Mouse (Mus musculus) adrenal gland, adult 8-10 months (tissue): Measurements from ENCODE around the gene Adss. TPM values are rescaled to one million over a fixed set of nuclear protein-coding genes. Genes with fewer than 3 reads are reported as not detected.
"Not testable (repeated sequence)": the region's sequence is repeated elsewhere in the genome, so short reads cannot be mapped to it uniquely, and the experiment has no call there.

ENCODE experiments used
- DNase-seq: peaks from one replicate; pipeline ENCODE4 v3.0.0; 2022
- total RNA-seq, 4 experiments: library from RNA; stranded (reverse); gene quantifications; 2 replicates each; pipeline ENCODE4 v1.2.4; 2022

Gene Adss
- total RNA-seq, result 10 to 100 TPM; 65.3 to 78.2 (median 73.4) TPM

- peak; percentile 98 for DNase-seq
Measured at GRCm38 (mm10) chr1:177796193-177796939, at the start of gene Adss. TSS of gene Adss (minus strand) at chr1:177796511.

- DNase-seq, result not testable (repeated sequence)
Measured at GRCm38 (mm10) chr1:177845812-177846211, 49.5 kb upstream of the Adss start.

GRCm38 (mm10) chr1:177827776-177828175 is 31.5 kb upstream of the Adss start:
- not testable (repeated sequence) for DNase-seq

GRCm38 (mm10) chr1:177806772-177807171 is 10.5 kb upstream of the Adss start:
- DNase-seq, result not testable (repeated sequence)

DNA sequence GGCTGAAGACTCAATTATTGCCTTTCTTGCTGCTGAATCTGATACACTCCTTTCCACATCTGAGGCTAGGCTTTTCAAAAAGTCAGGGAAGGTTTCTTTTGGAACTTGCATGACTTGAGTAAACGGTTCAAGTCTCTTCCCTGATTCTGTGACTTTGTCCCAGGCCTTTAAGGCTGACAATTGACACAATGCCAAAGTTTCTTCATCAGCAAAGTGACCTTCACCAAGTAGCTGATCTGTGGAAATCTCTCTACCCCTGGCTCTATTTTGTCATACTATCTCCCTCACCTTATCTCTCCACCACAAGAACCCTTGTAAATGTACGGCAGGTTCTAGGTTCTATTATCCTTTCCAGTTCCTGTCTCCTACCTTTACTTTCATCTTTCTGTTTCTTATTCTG is 7.2 kb upstream of the Adss start:
- peak; percentile 19 for DNase-seq

DNA sequence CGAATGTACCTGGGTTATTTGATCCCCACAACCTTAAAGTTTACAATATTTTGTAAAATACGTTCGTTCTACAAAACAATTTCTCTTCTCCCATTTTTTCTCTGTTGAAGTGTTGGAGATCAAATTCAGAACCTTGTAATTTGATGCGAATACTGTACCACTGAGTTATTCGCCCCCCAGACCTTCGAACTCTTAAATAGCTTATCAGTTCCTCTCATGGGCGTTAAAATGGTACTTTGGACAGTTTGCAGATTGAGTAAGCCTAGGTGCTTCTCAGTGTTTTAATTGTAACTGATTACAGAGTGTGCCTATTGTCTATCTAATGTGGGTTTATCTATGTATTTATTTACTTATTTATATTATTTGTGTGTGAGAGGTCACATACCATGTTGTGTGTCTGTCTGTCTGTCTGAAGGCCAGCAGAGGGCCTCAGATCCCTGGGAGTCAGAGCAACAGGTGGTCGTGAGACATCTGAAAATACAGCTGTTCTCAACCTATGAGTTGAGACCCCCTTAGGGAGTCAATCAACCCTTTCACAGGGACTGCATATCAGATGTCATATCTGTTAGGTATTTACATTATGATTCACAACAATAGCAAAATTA is 942 bp upstream of the Adss start:
- no peak for DNase-seq

- DNase-seq, result no peak
Measured at GRCm38 (mm10) chr1:177795421-177796192, 704 bp downstream of the Adss start.

DNA sequence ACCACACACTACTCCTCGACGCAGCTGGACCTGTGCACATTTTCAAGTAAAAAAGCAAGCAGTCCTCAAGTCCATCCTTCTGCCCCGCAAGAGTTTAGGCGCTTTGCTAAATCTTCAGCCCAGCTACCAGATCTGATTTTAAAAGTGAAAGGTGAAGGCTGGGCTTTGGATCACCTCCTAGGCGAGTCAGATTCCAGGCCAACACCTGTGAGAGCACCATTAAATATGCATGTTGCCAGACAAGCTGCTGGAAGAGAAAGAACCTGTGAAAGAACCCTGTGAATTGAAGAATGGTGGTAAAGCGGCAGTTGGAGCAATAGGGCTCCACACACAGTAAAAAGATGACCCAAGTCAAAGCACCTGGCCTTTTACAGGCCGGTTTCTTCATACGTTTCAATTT is 1.4 kb downstream of the Adss start:
- no peak for DNase-seq

DNA sequence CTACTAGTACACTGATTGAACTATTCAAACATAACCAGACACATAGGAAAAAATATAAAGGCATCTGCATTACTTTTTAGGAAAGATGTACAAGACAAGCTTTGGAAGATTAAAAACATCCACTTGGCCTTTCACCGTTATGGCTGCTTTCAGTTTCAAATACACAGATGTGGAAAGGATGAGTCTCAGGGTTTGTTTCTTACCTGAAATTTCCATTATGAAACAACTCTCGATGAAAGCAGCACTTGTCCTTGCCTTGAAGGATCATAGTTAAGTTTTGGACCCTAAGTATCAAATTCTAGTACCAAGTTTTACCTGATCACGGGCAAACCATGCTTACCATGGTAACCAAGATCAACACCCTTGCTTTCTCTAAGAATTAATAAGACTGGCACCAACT is 3.5 kb downstream of the Adss start:
- DNase-seq, result no peak

DNA sequence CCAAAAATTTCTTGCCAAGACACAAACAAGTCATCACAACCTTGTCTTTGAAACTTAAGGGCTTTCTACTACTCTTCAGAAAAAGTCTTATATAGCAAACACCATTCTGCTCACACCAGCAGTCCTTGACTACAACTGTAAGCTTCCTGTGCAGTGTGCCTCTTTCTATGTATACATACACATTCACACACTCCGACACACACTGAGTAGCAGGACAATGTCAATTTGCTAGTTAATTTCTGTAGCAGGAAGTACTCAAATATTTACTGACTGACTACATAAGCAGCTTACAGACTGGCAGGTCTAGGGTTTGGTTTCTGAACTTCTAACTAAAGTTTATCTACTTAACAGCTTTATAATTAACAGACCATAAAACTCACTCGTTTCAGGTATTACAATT is 18.9 kb downstream of the Adss start:
- no peak for DNase-seq

GRCm38 (mm10) chr1:177768931-177769330 is 27.4 kb downstream of the Adss start:
- no peak for DNase-seq

DNA sequence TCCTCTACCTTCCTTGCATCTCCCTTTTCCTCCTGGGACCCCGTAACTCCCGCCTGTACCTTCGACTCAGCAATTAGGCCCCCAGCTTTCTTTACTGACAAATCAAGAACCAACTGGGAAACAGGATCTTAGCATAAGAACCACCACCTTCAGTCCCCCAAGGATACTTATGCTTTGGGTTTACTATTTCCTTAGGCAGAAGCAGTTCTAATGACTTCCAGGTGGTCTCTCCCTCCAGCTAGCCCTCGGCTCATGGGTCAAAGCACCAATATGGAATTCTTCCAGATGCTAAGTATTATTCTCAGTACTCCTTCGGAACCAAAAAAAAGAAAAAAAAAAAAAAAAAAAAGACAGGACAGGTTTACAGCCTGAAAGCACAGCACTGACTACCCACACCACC is 39.1 kb downstream of the Adss start:
- no peak for DNase-seq

- DNase-seq, result no peak
Measured at GRCm38 (mm10) chr1:177753496-177753895, 42.8 kb downstream of the Adss start.

DNA sequence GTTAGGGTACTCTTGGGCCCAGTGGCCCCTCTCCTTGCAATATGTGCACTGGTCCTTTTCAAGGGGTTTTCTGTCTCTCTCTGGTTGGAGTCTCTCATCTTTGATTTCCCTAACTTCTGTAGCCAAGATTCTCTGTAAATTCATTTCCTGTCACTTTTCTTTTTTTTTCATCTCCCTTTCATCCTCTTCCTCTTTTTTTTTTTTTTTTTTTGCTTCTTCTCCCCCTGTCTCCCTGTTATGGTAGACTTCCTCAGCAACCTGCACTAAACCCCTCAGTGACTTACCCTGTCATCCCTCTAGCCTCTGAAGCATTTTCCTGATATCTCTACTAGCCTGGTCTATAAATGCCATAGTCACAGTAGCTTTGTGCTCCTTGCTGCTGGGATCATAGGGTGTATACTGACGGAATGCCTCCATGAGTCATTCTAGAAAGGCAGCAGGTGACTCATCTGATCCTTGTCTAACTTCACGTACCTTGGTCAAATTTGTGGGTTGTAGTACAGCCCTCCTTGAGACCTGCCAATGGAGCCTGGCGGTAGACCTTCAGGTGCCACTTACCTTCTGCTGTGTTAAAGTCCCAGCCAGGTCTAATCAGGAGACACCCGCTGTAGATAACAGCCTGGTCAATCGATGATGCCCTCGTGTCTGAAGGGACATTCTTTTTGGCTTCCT is 48.3 kb downstream of the Adss start:
- DNase-seq, result no peak

GRCm38 (mm10) chr1:177744521-177745325 is 51.6 kb downstream of the Adss start:
- DNase-seq, result no peak

GRCm38 (mm10) chr1:177742119-177742518 is 54.2 kb downstream of the Adss start:
- DNase-seq, result no peak

DNA sequence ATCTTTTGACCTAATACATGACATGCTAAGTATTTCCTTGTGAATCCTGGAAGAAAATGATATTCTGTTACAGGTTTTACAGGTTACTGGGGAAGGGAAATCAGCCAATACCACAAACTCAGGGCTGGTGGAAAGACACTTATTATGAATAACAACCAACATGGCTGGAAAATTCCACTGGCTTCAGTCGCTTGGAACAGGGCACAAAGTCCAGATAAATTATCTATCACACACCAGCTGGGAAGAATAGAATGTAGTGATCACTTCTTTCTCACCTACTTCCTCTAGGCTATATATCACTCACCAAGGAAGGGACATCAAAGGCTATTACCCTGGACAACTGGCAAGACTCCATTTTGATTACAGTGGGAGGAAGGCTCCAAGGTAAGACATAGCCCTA is 55.6 kb downstream of the Adss start:
- no peak for DNase-seq

- no peak for DNase-seq
Measured at GRCm38 (mm10) chr1:177737505-177738105, 58.7 kb downstream of the Adss start.

DNA sequence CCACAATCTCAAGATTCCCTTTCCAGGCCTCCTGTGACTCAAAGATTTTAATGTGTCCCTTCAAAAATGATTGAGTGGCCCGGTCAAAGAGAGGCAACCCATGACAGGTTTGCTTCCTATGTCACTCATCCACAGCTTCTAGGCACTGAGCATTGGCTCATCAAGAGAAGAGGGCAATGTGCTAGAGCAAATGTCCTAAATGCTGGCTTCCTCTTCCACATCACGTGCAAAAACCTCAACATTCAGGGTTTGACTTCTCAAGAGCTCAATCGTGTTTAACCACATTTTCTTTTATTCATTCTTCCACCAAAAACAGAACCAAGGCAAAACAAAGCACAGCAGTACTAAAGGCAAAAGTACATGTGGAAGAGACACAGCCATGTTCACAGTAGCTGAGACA is 64.3 kb downstream of the Adss start:
- DNase-seq, result no peak

GRCm38 (mm10) chr1:177729043-177730024 is 67.0 kb downstream of the Adss start, which contains the start of gene 1700016C15Rik:
TSS of gene 1700016C15Rik (plus strand) at chr1:177729814.
- DNase-seq, result no peak
